Mouse (Mus musculus) gastrocnemius, postnatal 4 days (tissue): ENCODE measurements at regions not wholly inside any gene's neighbourhood (a gene's known extent, or its start where the extent isn't known, plus 50 kb on each side); places are given as distances from the start of the nearest gene placed in this dataset.

ENCODE experiments used
- DNase-seq, 2 experiments: peaks; one replicate each; pipeline ENCODE4 v3.0.0; 2021 to 2022; ENCODE audit warnings: low spot score in 2 of 2, mixed read lengths in 2 of 2

- DNase-seq: no peak
Observed at GRCm38 (mm10) chr8:44828026-44828425, 107.2 kb upstream of the Fat1 start.

- DNase-seq: no peak
Observed at GRCm38 (mm10) chr8:44838431-44838830, 96.8 kb upstream of the Fat1 start.

- no peak for DNase-seq
Observed at GRCm38 (mm10) chr8:44839504-44840209, 95.6 kb upstream of the Fat1 start.

GRCm38 (mm10) chr8:44840646-44841045 lies 94.6 kb upstream of the Fat1 start:
- DNase-seq: no peak

GRCm38 (mm10) chr8:44844362-44844761 lies 90.9 kb upstream of the Fat1 start:
- DNase-seq: no peak

GRCm38 (mm10) chr8:44852223-44852622 lies 83.0 kb upstream of the Fat1 start:
- no peak for DNase-seq

GRCm38 (mm10) chr8:44855115-44855514 lies 80.1 kb upstream of the Fat1 start:
- no peak for DNase-seq

- DNase-seq: no peak
Observed at GRCm38 (mm10) chr8:44867202-44867601, 68.0 kb upstream of the Fat1 start.

- no peak for DNase-seq
Observed at GRCm38 (mm10) chr8:44867666-44868065, 67.6 kb upstream of the Fat1 start.

GRCm38 (mm10) chr8:44877066-44877465 lies 58.2 kb upstream of the Fat1 start:
- DNase-seq: no peak

- no peak for DNase-seq
Observed at GRCm38 (mm10) chr8:44878208-44878607, 57.0 kb upstream of the Fat1 start.

- no peak for DNase-seq
Observed at GRCm38 (mm10) chr8:44879186-44879585, 56.1 kb upstream of the Fat1 start.

- no peak for DNase-seq
Observed at GRCm38 (mm10) chr8:44884399-44885006, 50.7 kb upstream of the Fat1 start.
